Mouse (Mus musculus): Measurements from ENCODE around the gene Slc16a7. TPM values are rescaled to one million over a fixed set of nuclear protein-coding genes. Genes with fewer than 3 reads are reported as not detected.
A peak's percentile ranks its signal among the peaks of the same experiment; 100 is the strongest.

Gene Slc16a7
- polyA plus RNA-seq, 1 experiment from 2014 or later = 11.6 TPM

GRCm38 (mm10) chr10:125265467-125265866, 123.8 kb downstream of the Slc16a7 start:
- H3K4me1 ChIP-seq (ENCODE audit: control insufficient read depth, insufficient read depth, low read depth, low read length) = no peaks in the 10 kb centered on the region
- no peak overlapping the region for H3K4me2 ChIP-seq (ENCODE audit: low read length)
- H3K27ac ChIP-seq (ENCODE audit: low read depth, low read length) = no peak overlapping the region
- H3K36me3 ChIP-seq (ENCODE audit: control insufficient read depth, insufficient read depth, low read length) = no peaks in the 10 kb centered on the region
- H3K9me3 ChIP-seq (ENCODE audit: control insufficient read depth, low read length) = no peaks in the 10 kb centered on the region
- 75% methylated on average over 14 of the region's 14 CpGs for WGBS
- no peak overlapping the region for H3K4me3 ChIP-seq (ENCODE audit: low read length)
- ATAC-seq = no peak
- H3K9ac ChIP-seq (ENCODE audit: low read depth, low read length) = no peak overlapping the region
- H3K27me3 ChIP-seq (replicated peaks; ENCODE audit: control insufficient read depth, insufficient read depth, low read length) = no peaks in the 10 kb centered on the region

- Histone ChIP-seq H3K4me2 (ENCODE audit: low read length) (no peak overlapping the region), H3K9ac (ENCODE audit: low read depth, low read length) (no peak overlapping the region), H3K4me1 (ENCODE audit: control insufficient read depth, insufficient read depth, low read depth, low read length) (no peaks in the 10 kb centered on the region), H3K27ac (ENCODE audit: low read depth, low read length) (no peak overlapping the region), H3K27me3 (replicated peaks; ENCODE audit: control insufficient read depth, insufficient read depth, low read length) (no peaks in the 10 kb centered on the region), H3K4me3 (ENCODE audit: low read length) (no peak overlapping the region), H3K9me3 (ENCODE audit: control insufficient read depth, low read length) (no peaks in the 10 kb centered on the region), H3K36me3 (ENCODE audit: control insufficient read depth, insufficient read depth, low read length) (no peaks in the 10 kb centered on the region)
- peak; percentile 78 for ATAC-seq
- WGBS = 60% methylated on average over 4 of the region's 4 CpGs
Observed at GRCm38 (mm10) chr10:125264938-125265337, 124.3 kb downstream of the Slc16a7 start.

GRCm38 (mm10) chr10:125255904-125256303, 133.4 kb downstream of the Slc16a7 start:
- no peak overlapping the region for H3K4me3 ChIP-seq (ENCODE audit: low read length)
- H3K36me3 ChIP-seq (ENCODE audit: control insufficient read depth, insufficient read depth, low read length) = no peaks in the 10 kb centered on the region
- no peak overlapping the region for H3K27ac ChIP-seq (ENCODE audit: low read depth, low read length)
- no peaks in the 10 kb centered on the region for H3K4me1 ChIP-seq (ENCODE audit: control insufficient read depth, insufficient read depth, low read depth, low read length)
- H3K9me3 ChIP-seq (ENCODE audit: control insufficient read depth, low read length) = no peaks in the 10 kb centered on the region
- H3K27me3 ChIP-seq (replicated peaks; ENCODE audit: control insufficient read depth, insufficient read depth, low read length) = no peaks in the 10 kb centered on the region
- H3K4me2 ChIP-seq (ENCODE audit: low read length) = no peak overlapping the region
- 95% methylated on average over 4 of the region's 4 CpGs for WGBS
- no peak for ATAC-seq
- H3K9ac ChIP-seq (ENCODE audit: low read depth, low read length) = no peak overlapping the region

- Histone ChIP-seq H3K27ac (ENCODE audit: low read depth, low read length) (no peak overlapping the region), H3K27me3 (replicated peaks; ENCODE audit: control insufficient read depth, insufficient read depth, low read length) (no peaks in the 10 kb centered on the region), H3K9me3 (ENCODE audit: control insufficient read depth, low read length) (no peaks in the 10 kb centered on the region), H3K36me3 (ENCODE audit: control insufficient read depth, insufficient read depth, low read length) (no peaks in the 10 kb centered on the region), H3K4me1 (ENCODE audit: control insufficient read depth, insufficient read depth, low read depth, low read length) (no peaks in the 10 kb centered on the region), H3K4me3 (ENCODE audit: low read length) (no peak overlapping the region), H3K9ac (ENCODE audit: low read depth, low read length) (no peak overlapping the region), H3K4me2 (ENCODE audit: low read length) (no peak overlapping the region)
- no peak for ATAC-seq
- 55% methylated on average over 2 of the region's 2 CpGs for WGBS
Observed at GRCm38 (mm10) chr10:125214536-125214935, 174.7 kb downstream of the Slc16a7 start.

GRCm38 (mm10) chr10:125213805-125214204, 175.5 kb downstream of the Slc16a7 start:
- H3K27me3 ChIP-seq (replicated peaks; ENCODE audit: control insufficient read depth, insufficient read depth, low read length) = no peaks in the 10 kb centered on the region
- no peak overlapping the region for H3K9ac ChIP-seq (ENCODE audit: low read depth, low read length)
- H3K4me2 ChIP-seq (ENCODE audit: low read length) = no peak overlapping the region
- 92% methylated on average over 3 of the region's 3 CpGs for WGBS
- no peak overlapping the region for H3K27ac ChIP-seq (ENCODE audit: low read depth, low read length)
- H3K4me3 ChIP-seq (ENCODE audit: low read length) = no peak overlapping the region
- no peaks in the 10 kb centered on the region for H3K9me3 ChIP-seq (ENCODE audit: control insufficient read depth, low read length)
- H3K36me3 ChIP-seq (ENCODE audit: control insufficient read depth, insufficient read depth, low read length) = no peaks in the 10 kb centered on the region
- H3K4me1 ChIP-seq (ENCODE audit: control insufficient read depth, insufficient read depth, low read depth, low read length) = no peaks in the 10 kb centered on the region
- no peak for ATAC-seq

GRCm38 (mm10) chr10:125187544-125187943, 201.7 kb downstream of the Slc16a7 start:
- 76% methylated on average over 5 of the region's 5 CpGs for WGBS

GRCm38 (mm10) chr10:125185387-125185786, 203.9 kb downstream of the Slc16a7 start:
- ATAC-seq = no peak
- no peaks in the 10 kb centered on the region for H3K4me1 ChIP-seq (ENCODE audit: control insufficient read depth, insufficient read depth, low read depth, low read length)
- H3K27ac ChIP-seq (ENCODE audit: low read depth, low read length) = no peak overlapping the region
- H3K9me3 ChIP-seq (ENCODE audit: control insufficient read depth, low read length) = no peaks in the 10 kb centered on the region
- H3K9ac ChIP-seq (ENCODE audit: low read depth, low read length) = no peak overlapping the region
- no peaks in the 10 kb centered on the region for H3K36me3 ChIP-seq (ENCODE audit: control insufficient read depth, insufficient read depth, low read length)
- no peaks in the 10 kb centered on the region for H3K27me3 ChIP-seq (replicated peaks; ENCODE audit: control insufficient read depth, insufficient read depth, low read length)
- no peak overlapping the region for H3K4me2 ChIP-seq (ENCODE audit: low read length)
- WGBS = 93% methylated on average over 4 of the region's 4 CpGs
- no peak overlapping the region for H3K4me3 ChIP-seq (ENCODE audit: low read length)

More at GRCm38 (mm10) chr10:125187544-125187943, 201.7 kb downstream of the Slc16a7 start:
- Histone ChIP-seq H3K4me2 (ENCODE audit: low read length) (no peak overlapping the region), H3K27me3 (replicated peaks; ENCODE audit: control insufficient read depth, insufficient read depth, low read length) (no peaks in the 10 kb centered on the region), H3K27ac (ENCODE audit: low read depth, low read length) (no peak overlapping the region), H3K4me3 (ENCODE audit: low read length) (no peak overlapping the region), H3K9me3 (ENCODE audit: control insufficient read depth, low read length) (no peaks in the 10 kb centered on the region), H3K36me3 (ENCODE audit: control insufficient read depth, insufficient read depth, low read length) (no peaks in the 10 kb centered on the region), H3K9ac (ENCODE audit: low read depth, low read length) (no peak overlapping the region), H3K4me1 (ENCODE audit: control insufficient read depth, insufficient read depth, low read depth, low read length) (no peaks in the 10 kb centered on the region)
- no peak for ATAC-seq

GRCm38 (mm10) chr10:125184146-125184545, 205.1 kb downstream of the Slc16a7 start:
- Histone ChIP-seq H3K9me3 (ENCODE audit: control insufficient read depth, low read length) (no peaks in the 10 kb centered on the region), H3K9ac (ENCODE audit: low read depth, low read length) (no peak overlapping the region), H3K36me3 (ENCODE audit: control insufficient read depth, insufficient read depth, low read length) (no peaks in the 10 kb centered on the region), H3K27me3 (replicated peaks; ENCODE audit: control insufficient read depth, insufficient read depth, low read length) (no peaks in the 10 kb centered on the region), H3K4me3 (ENCODE audit: low read length) (no peak overlapping the region), H3K4me2 (ENCODE audit: low read length) (no peak overlapping the region), H3K4me1 (ENCODE audit: control insufficient read depth, insufficient read depth, low read depth, low read length) (no peaks in the 10 kb centered on the region), H3K27ac (ENCODE audit: low read depth, low read length) (no peak overlapping the region)
- no peak for ATAC-seq
- 31% methylated on average over 5 of the region's 5 CpGs for WGBS

- Histone ChIP-seq H3K4me2 (ENCODE audit: low read length) (no peak overlapping the region), H3K27me3 (replicated peaks; ENCODE audit: control insufficient read depth, insufficient read depth, low read length) (no peaks in the 10 kb centered on the region), H3K4me3 (ENCODE audit: low read length) (no peak overlapping the region), H3K36me3 (ENCODE audit: control insufficient read depth, insufficient read depth, low read length) (no peaks in the 10 kb centered on the region), H3K4me1 (ENCODE audit: control insufficient read depth, insufficient read depth, low read depth, low read length) (no peaks in the 10 kb centered on the region), H3K9me3 (ENCODE audit: control insufficient read depth, low read length) (no peaks in the 10 kb centered on the region), H3K27ac (ENCODE audit: low read depth, low read length) (no peak overlapping the region), H3K9ac (ENCODE audit: low read depth, low read length) (no peak overlapping the region)
- 97% methylated on average over 3 of the region's 3 CpGs for WGBS
- ATAC-seq = no peak
Observed at GRCm38 (mm10) chr10:125182545-125182944, 206.7 kb downstream of the Slc16a7 start.

- Histone ChIP-seq H3K4me1 (ENCODE audit: control insufficient read depth, insufficient read depth, low read depth, low read length) (no peaks in the 10 kb centered on the region), H3K36me3 (ENCODE audit: control insufficient read depth, insufficient read depth, low read length) (no peaks in the 10 kb centered on the region), H3K27me3 (replicated peaks; ENCODE audit: control insufficient read depth, insufficient read depth, low read length) (no peaks in the 10 kb centered on the region), H3K27ac (ENCODE audit: low read depth, low read length) (no peak overlapping the region), H3K4me2 (ENCODE audit: low read length) (no peak overlapping the region), H3K9ac (ENCODE audit: low read depth, low read length) (no peak overlapping the region), H3K9me3 (ENCODE audit: control insufficient read depth, low read length) (no peaks in the 10 kb centered on the region), H3K4me3 (ENCODE audit: low read length) (no peak overlapping the region)
- WGBS = 84% methylated on average over 2 of the region's 2 CpGs
- no peak for ATAC-seq
Observed at GRCm38 (mm10) chr10:125177782-125178181, 211.5 kb downstream of the Slc16a7 start.

Measured in hindbrain, embryonic 16.5 days (tissue).